Mouse (Mus musculus) gastrocnemius, postnatal 14 days (tissue): ENCODE measurements at regions not wholly inside any gene's neighbourhood (a gene's known extent, or its start where the extent isn't known, plus 50 kb on each side); places are given as distances from the start of the nearest gene placed in this dataset.

ENCODE experiments used
- DNase-seq: peaks from one replicate; pipeline ENCODE4 v3.0.0; 2021; ENCODE audit warnings: mixed read lengths
- intact Hi-C: fragments of 180-260 bp; cut with DNase I; formaldehyde crosslinking; loops from one replicate; pipeline ENCODE4 v1.15.1; 2025; ENCODE audit warnings: low total_unique reads

DNA sequence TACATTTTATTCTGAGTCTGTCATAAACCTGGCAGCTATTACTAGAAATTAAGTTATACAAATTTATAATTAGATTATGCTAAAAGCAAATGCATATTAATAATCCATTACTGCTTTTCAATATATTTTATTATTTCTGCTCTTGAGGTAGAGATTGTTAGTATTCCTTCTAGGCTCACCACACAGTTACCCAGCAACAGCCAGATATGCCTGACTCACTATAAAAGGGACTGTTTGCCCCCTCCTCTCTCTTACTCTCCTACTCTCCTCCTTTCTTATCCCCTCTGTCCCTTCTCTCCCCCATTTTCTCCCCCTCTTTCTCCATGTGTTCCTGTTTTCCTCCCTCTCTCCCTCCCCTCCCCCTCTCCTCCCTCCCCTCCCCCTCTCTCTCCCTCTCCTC, 98.7 kb downstream of the 4930505A04Rik start:
- intact Hi-C loops = no loop called here
- no peak for DNase-seq

DNA sequence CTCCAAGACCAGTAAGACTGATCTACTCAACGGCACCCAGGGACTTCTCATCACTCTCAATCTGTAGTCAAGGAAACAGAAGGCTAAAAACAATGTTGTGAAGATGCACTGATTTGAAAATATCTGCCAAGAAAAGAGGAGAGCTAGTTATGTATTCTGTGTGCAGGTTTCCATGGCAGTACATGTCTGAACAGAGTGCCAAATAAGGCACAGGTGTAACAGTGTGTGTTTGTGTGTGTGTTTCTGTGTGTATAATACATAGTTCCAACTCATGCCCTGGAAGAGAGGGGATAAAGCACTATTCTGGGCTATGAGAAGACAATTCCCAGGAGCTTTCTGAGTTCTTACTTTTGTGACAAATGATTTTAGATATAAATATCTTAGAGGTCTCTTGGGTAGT, 99.7 kb downstream of the 4930505A04Rik start:
- no peak for DNase-seq
- intact Hi-C loops = no loop called here

DNA sequence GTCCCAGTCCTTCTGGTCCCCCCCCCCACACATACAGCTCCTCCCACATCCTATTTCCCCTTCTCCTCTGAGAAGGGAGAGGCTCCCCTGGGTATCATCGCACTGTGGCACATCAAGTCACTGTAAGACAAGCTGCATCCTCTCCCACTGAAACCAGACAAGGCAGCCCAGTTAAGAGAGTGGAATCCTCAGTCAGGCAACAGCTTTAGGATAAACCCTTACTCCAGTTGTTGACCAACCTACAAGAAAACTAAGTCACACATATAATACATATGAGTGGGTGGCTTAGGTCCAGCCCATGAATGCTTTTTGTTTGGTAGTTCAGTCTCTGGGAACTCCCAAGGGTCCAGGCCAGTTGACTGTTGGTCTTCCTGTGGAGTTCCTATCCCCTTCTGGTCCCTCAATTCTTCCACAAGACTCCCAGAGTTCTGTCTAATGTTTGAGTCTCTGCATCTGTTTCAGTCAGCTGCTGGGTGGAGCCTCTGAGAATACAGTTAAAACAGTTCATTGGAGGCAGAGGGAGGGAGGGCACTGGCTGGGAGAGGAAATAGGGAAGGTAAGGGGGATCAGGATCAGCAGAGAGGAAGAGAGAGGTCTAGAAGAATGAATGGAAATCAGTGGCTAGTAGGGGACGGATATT, 101.7 kb upstream of the Sptbn1 start:
- intact Hi-C loops = no loop called here
- DNase-seq = no peak

DNA sequence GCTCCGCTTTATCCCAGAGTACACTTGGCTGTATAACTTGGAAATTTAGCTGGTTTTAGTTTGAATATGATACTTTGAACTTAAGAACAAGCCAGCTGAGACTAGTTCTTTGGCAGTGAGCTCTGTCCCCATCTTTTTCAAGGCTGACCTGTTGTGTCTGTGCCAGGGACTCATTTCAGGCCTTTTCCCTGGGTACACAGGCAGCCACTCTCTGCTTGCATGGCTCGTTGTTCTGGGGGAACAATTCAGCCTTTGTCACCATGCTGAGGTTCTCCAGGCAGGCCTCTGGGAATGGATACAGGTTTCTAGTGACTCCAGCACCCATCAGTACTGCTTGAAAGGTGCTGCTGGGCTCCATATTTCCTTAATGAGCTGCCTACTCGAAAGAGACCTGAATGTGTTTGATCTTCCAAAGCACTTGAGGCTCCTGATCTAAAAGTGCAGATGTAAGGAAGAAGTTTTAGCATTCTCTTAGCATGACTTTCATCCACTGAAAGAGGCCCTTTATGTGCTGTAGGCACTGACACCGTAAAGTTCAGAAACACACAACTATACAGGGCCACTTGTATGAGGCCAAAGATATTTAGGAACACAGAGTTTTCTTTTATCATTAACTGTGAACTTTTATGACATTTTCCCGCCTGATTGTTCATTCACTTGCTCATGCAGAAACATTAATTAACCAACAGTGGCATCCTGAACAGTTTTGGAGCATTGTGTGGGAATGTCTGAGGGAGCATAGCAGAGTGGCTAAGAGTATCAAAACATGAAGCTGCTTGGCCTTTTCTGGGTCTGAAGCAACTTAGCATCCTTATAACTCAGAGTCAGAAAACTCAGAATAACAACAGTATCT, 99.6 kb upstream of the Sptbn1 start:
- intact Hi-C loops = no loop called here
- no peak for DNase-seq

DNA sequence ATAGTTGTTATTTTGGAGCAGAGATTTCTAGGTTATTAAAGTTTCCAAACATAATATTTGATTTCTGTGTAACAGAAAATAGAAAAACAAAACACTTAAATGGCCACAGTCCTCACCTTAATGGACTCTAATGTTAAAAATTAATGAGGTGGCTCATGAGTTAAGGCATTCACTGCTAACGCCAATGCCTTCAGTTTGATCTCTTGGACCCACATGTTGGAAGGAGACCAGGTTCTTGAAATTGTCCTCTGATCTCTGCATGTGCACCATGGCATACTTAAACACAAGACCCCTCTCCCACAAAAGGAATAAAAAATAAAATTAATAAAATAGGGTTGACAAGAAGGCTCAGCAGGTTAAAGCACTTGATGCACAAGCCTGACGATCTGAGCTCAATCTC, 98.5 kb upstream of the Sptbn1 start:
- intact Hi-C loops = no loop called here
- no peak for DNase-seq

DNA sequence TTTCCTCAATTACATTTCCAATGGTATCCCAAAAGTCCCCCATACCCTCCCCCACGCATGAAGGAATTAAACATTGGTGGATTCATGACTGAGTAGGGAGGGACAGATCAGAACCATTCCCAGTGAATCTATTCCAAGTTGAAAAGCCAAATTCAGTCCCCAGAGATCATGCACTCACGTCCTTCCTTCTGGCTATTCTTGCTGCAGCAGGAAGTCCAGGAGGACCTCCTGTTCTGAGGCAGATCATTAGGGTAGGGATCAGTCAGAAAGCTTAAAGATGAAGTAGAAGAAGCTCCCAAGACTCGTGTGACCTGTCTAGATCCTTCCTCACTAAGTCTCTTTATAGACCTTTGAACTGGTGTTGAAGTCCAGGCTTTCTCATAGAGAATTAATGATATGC, 97.0 kb upstream of the Sptbn1 start:
- DNase-seq = no peak
- intact Hi-C loops = no loop called here

DNA sequence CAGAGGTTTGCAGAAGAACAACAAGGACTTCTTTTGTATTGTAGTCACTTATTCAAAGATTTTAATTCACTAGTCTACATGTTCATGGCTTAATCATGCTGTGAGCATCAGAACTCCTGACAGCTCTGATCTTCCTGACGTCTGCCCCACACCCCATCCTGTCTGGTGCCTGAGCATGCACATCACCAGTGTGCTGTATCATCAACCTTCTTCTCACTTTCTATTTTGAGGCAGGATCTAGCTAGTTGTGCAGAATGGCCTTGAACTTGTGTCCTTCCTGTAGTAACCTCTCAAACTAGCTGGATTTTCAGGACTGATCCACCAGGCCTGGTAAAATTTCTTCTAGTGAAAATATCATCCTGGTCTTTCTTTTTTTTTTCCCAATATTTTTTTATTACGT, 96.6 kb upstream of the Sptbn1 start:
- intact Hi-C loops = no loop called here

DNA sequence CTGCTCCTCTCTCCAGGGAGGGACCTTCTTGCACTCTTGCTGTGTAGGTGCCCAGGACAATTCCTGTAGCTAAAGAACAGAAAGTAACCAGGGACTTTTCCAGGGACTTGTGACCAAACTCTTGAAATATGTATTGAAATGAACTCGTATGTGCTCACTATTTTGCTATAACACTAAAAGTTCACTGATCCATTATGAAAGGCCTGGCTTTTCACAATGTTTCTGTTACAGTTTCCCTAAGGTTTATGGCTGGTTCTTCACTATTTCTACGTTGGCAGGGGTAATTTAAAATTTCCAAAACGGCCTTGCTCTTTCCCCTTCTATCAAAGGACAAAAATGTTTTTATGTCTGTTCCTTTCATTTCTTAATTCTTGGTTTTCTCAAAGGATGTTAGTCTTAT, 90.2 kb upstream of the Sptbn1 start:
- no peak for DNase-seq
- intact Hi-C loops = no loop called here

More for the DNA sequence above, 96.6 kb upstream of the Sptbn1 start:
- DNase-seq = no peak

DNA sequence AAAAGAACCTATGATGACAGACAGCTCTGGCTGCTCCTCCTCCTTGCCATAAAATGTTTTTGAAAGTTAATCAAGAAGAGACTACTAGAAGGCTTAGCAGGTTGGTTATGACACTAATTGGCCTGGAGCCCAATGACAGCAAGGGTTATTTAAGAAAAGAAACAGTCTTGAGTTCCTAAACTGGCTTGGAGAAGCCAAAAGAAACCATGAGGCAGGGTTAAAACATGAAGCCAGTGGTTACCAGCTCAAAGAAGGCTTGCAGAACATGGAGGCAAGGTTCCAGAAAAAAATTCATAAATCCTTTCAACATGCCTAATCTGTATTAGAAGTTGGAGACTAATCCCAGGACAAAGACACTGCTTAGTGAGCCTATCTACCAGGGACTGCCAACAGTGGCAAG, 87.4 kb upstream of the Sptbn1 start:
- intact Hi-C loops = no loop called here
- DNase-seq = no peak

DNA sequence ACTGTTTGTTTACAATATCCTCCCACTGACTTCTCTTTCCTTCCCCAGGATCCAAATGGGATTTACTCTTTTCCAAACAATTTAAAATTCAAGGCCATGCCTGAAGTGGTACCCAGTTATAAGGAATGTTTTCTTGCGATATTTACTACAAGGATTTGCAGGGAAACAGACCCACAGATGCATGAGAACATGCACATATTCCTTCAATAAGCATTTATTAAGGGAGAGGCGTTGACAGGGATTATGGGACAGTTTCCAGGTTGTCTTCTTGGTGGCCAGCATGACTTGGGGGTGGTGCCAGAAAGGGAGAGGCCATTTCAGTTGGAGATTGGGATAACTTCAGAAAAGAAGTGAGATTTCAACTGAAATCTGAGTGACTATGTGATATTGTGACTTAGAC, 58.4 kb upstream of the Sptbn1 start:
- intact Hi-C loops = loop anchor here (10.0 kb wide), 1 partner anchor 1028 kb away; no protein-coding TSS in a partner anchor
- peak; percentile 22 for DNase-seq
